Mouse (Mus musculus): ENCODE results near the gene Ttll12.

- TF ChIP-seq POLR2A (IDR thresholded peaks at IDR 0.05; ENCODE audit: control insufficient read depth, extremely low read depth, insufficient read depth, low read length, poor library complexity), result no peak
- TF ChIP-seq CTCF (IDR thresholded peaks at IDR 0.05; ENCODE audit: borderline replicate concordance, control insufficient read depth, extremely low read depth, insufficient read depth, low read length, poor library complexity), result no peak
Measured at GRCm38 (mm10) chr15:83569682-83570081, 25.3 kb downstream of the Ttll12 start.
